Mouse (Mus musculus): Measurements from ENCODE around the gene Dhrs2.

Dhrs2 gene

GRCm38 (mm10) chr14:55221707-55222106, at the start of gene Dhrs2:
Dhrs2 (plus strand) TSS chr14:55222007.
- no peak for DNase-seq (ENCODE audit: low spot score in 2 of 2)

DNA sequence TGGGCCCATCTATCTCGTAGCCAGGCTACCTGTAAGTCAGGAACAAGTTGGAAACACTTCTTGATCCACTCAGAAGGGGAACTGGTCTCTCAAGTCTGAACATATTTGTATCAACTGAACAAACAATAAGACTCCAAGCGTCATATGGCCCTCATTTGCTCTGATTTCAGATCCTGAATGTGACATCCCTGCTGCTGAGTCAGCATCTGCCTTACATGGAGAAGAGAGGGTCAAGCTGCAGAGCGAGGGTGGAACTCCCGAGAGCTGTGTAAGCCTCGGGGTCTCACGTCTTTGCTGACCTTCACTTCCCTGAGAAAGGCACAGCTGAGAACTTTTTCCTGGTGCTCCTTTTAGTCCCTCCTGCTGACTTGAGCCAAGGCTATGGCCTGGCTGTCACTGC, 47.6 kb upstream of the Dhrs2 start:
- no peak for DNase-seq (ENCODE audit: low spot score in 2 of 2)

- DNase-seq (ENCODE audit: low spot score in 2 of 2): peak; percentile 16 to 43
These were observed 44.5 kb upstream of the Dhrs2 start for GRCm38 (mm10) chr14:55177274-55177673.

DNA sequence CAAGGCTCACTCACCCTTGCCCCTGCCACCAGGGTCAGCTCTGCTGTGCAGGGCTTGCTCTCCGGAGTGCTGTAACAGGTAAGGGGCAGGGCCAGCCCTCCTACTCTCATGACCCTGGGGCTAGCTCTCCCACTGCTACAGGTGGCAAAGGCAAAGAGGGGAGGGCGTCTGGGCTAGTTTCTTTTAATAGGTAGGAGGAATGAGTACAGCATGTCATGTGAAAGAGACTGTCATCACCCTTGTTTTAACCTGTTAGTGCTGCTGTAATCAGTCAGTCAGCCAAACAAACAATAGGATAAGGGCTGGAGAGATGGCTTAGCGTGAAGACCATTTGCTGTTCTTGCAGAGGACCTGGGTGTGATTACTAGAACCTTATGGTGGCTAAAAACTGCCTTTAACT, 40.9 kb upstream of the Dhrs2 start:
- no peak for DNase-seq (ENCODE audit: low spot score in 2 of 2)

DNA sequence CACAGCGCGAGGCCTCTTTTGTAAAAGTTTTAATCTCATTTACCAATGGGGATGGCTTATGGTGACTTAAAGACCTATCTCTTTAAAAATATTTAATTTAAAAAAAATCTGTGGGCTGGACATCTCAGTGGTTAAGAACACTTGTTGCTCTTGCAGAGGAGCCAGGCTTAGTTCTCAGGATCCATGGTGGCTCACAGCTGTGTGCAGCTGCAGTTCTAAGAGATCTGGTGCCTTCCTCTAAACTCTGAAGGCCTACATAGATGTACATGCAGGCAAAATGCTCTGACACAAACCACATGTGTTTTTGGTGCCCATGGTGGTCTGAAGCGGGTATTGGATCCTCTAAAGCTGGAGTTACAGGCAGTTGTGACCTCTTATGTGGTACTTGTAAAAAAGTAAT, 38.6 kb upstream of the Dhrs2 start:
- DNase-seq (ENCODE audit: low spot score in 2 of 2): no peak

GRCm38 (mm10) chr14:55184640-55185145, 37.1 kb upstream of the Dhrs2 start:
- DNase-seq (ENCODE audit: low spot score in 2 of 2): no peak

DNA sequence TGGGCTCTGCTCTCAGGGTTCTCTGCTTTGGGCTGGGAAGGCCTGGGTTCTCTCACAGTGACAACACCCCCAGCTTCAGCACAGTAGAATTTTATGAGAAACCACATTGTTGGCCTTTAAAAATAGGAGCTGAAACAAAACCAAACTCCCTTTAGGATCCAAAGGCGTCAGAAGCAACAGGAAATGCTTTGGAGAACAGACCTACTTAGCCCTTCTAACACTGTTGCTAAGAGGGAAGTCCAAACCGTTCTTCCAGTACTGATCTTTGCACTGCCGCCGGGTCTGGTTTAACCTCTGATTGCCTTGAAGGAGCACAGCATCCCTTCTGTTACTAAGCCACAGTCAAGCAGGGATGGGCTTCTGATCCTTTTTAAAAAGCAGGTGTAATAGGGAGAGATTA, 33.3 kb upstream of the Dhrs2 start:
- no peak for DNase-seq (ENCODE audit: low spot score in 2 of 2)

- DNase-seq (ENCODE audit: low spot score in 2 of 2): no peak
These were observed 32.4 kb upstream of the Dhrs2 start for GRCm38 (mm10) chr14:55189351-55189769.

GRCm38 (mm10) chr14:55193354-55193753, 28.5 kb upstream of the Dhrs2 start:
- DNase-seq (ENCODE audit: low spot score in 2 of 2): no peak

DNA sequence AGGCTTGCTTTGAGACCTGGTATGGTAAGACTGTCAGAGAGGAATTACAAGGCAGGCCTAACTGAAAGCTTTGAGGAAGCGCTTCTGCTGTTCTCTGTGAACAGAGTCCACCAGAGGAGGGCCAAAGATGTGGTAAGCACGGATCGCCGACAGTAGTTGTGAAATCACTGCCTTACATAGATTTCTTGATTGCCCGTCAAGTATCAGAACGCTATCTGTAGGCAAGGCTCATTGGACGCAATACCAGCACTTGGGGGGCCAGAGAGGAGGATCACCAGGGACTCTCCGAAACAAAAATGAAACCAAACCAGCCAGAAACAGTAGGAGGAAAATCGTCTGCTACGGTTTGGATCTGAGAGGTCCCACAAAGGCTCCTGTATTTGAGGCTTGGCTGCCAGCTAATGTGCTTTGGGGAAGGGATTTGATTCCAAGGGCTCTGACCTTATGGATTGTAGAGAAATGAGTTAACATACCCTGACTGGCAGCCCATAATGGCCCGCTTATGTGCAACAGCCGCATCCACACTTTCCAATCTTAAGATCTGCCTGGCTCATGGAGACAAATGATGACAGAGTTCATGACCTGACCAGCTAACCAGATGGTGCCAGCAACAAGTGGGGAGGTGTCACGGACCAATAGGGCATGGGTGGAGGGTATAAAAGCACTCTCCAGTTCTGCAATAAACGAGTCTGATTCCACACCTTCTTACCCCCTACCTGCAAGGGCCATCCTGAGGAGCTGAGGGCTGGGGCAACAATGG, 27.8 kb upstream of the Dhrs2 start:
- peak; percentile 52 to 72 for DNase-seq (ENCODE audit: low spot score in 2 of 2)

GRCm38 (mm10) chr14:55194786-55195185, 27.0 kb upstream of the Dhrs2 start:
- DNase-seq (ENCODE audit: low spot score in 2 of 2): no peak

GRCm38 (mm10) chr14:55197121-55197520, 24.7 kb upstream of the Dhrs2 start:
- DNase-seq (ENCODE audit: low spot score in 2 of 2): no peak

GRCm38 (mm10) chr14:55198187-55198586, 23.6 kb upstream of the Dhrs2 start:
- DNase-seq (ENCODE audit: low spot score in 2 of 2): no peak

DNA sequence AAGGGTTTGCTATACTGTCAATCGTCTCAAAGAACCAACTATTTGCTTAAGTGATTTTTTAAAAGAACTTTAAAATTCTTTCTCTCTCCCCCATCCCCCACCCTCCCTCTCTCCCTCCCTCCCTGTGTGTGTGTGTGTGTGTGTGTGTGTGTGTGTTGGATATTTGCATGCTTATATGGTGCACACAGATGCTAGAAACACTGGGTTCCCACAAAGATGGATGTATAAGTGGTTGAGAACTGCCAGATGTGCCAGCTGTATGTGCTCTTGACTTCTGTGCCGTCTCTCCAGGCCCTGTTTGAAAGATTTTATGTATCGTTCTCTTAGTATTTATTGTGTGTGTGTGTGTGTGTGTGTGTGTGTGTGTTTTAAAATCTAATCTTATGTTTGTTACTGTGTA, 17.3 kb upstream of the Dhrs2 start:
- DNase-seq (ENCODE audit: low spot score in 2 of 2): no peak

GRCm38 (mm10) chr14:55205045-55205750, 16.6 kb upstream of the Dhrs2 start:
- DNase-seq (ENCODE audit: low spot score in 2 of 2): peak in 1 of 2 experiments; percentile 16

DNA sequence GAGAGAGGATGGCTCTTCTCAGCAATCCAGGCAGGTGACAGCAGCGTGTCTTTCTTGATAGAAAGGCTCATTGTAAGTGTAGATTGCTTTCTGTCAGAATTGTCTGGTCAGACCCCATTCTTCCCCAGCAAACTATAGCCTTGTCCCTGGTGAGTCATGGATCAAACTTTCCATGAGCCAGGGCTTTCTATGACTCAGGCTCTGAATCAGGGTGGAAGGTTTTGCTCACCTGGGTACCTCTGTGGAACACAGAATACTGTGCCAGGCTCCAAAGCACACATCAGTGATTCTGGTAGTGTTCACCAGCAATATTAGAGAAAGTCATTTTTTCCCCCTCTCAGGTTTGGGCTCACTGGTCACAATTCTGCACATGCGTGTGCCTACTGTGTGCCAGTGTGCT, 13.5 kb upstream of the Dhrs2 start:
- no peak for DNase-seq (ENCODE audit: low spot score in 2 of 2)

GRCm38 (mm10) chr14:55213621-55214020, 8.2 kb upstream of the Dhrs2 start:
- DNase-seq (ENCODE audit: low spot score in 2 of 2): no peak

- peak; percentile 21 to 57 for DNase-seq (ENCODE audit: low spot score in 2 of 2)
These were observed 7.3 kb upstream of the Dhrs2 start for GRCm38 (mm10) chr14:55214507-55214906.

GRCm38 (mm10) chr14:55223172-55223571, 1.4 kb downstream of the Dhrs2 start:
- no peak for DNase-seq (ENCODE audit: low spot score in 2 of 2)

DNA sequence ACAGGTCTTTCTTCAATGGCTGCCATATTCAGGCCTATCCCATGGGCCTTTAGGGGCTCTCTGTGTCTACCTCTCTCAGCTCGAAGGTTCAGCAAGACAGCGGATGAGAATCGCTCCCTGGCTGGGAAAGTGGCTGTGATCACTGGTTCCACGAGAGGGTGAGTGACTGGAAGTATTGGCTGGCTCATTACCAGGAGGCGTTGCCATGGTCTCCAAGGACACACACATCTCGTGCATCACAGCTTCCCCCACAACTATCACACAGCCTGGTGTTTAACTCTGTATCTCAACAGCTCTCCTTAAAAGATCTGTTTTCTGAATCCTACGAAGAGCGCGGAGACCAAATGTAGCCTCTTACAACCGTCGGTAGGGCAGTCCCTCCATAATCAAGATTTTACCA, 12.8 kb downstream of the Dhrs2 start:
- no peak for DNase-seq (ENCODE audit: low spot score in 2 of 2)

DNA sequence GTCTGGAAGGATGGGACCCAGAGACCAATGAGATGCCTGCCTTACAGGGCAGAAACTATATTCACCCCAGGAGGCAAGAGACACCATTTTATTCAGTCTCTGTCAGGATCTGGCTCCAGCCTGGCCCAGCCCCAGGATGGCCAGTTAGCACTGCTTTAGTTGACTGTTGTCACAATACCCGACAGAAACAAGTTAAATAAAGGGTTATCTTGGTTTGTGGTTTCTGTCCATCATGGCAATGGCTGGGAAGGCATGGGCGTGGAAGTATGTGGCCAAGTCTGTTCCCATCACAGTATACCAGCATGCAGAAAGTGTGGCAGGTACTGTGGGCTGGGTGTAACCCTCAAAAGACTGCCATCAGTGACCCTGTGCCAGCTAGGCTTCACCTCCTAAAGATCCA, 14.9 kb downstream of the Dhrs2 start:
- no peak for DNase-seq (ENCODE audit: low spot score in 2 of 2)

DNA sequence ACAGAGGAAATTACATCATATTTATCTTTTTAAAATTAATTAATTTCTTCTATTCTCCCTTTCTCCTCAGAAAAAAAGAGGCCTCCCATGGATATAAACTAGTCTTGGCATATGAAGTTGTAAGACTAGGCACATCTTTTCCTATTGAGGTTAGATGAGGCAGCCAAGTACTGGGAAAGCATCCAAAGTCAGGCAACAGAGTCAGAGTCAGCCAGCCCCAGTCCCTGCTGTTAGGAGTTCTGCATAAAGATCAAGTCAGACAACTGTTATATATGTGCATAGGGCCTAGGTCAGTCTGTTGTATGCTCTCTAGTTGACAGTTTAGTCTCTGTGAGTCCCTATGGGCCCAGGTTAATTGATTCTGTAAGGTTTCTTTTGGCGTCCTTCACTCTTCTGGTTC, 20.9 kb downstream of the Dhrs2 start:
- no peak for DNase-seq (ENCODE audit: low spot score in 2 of 2)

DNA sequence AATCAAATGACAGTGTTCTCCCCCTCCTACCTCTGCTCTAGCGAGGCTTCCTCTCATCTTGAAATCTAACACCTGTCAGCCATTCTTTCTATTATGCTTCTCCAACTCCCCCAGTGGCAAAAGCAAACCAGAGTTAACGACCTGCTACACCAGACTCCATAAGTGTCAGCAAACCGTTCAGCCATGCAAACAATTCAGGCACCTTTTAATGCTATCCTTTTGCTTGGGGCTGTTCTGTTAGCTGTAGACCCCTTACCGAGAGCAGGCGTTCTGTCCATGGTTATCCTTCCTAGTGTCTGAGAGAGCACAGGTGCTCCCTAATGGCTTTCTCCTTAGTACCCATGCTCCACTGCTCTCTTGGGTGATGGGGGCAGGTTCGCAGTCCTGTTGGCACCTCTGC, 25.4 kb downstream of the Dhrs2 start:
- no peak for DNase-seq (ENCODE audit: low spot score in 2 of 2)

Measured in natural killer cell, adult 2 months (primary cell).